Mouse (Mus musculus): ENCODE measurements around the gene Pou6f2. TPM values are rescaled to one million over a fixed set of nuclear protein-coding genes. Genes with fewer than 3 reads are reported as not detected.

Gene Pou6f2
- polyA plus RNA-seq, 2 experiments: 0.10 to 0.14 TPM

DNA sequence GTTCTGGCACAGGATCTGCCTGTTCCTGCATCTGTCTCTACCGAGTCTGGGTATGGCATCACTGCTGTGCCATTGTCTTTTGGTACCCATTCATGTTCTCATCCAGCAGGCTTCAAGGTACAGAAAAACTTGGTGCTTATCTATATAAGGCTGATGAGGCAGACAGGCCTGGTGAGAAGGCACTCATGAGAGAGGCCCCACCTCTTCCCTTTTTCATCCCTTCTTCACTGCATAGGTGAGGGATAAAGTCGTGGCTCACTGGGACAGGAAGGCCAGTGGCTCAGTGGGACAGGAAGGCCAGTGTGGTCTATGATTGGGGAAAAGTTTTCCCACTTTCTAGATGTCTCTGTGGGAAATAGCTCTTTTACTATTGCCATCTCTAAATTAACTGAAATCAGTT is 263.8 kb downstream of the Pou6f2 start:
- TF ChIP-seq POLR2A (IDR thresholded peaks at IDR 0.05; ENCODE audit: borderline replicate concordance, extremely low read depth, insufficient read depth, insufficient read length): no peak
- Histone ChIP-seq H3K4me2 (replicated peaks; ENCODE audit: low read depth, low read length, severe bottlenecking) (no peak overlapping the region), H3K27me3 (ENCODE audit: control insufficient read depth, insufficient read depth, low read length) (no peaks in the 10 kb centered on the region), H3K9ac (ENCODE audit: low read depth, low read length, severe bottlenecking) (no peak overlapping the region), H3K36me3 (ENCODE audit: control insufficient read depth, insufficient read depth, low read length) (no peaks in the 10 kb centered on the region), H3K27ac (replicated peaks; ENCODE audit: low read depth, low read length) (no peak overlapping the region), H3K9me3 (ENCODE audit: control insufficient read depth, low read length) (no peaks in the 10 kb centered on the region), H3K4me3 (replicated peaks; ENCODE audit: low read length) (no peak overlapping the region), H3K4me1 (ENCODE audit: control insufficient read depth, insufficient read depth, low read length) (0 out of 2 replicates have a peak, but pooled peaks cover 3% of the 10 kb centered on the region)
- DNase-seq (ENCODE audit: low spot score) (no peak), ATAC-seq (ENCODE audit: low FRiP score, low read depth) (no peak)
- 58% methylated on average over 2 of the region's 2 CpGs for WGBS

DNA sequence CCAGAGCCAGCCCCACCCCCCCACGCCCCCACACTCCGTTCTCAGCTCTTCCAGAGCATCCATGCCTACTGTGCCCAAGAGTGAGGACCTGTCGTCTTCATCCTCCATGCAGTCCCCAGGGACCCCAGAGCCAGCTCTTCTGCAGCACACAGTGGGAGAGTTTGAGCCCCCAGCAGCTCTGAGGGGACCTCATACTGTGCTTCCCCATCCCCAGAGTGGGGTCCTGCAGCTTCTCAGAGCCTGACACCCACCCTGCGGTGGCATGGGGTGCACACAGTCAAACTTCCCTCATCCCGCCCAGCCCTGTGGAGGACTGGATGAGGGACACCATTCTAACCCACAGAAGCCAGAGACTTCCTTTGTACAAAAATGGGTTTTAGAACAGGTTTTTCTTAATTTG is 264.3 kb downstream of the Pou6f2 start:
- Histone ChIP-seq H3K4me2 (replicated peaks; ENCODE audit: low read depth, low read length, severe bottlenecking) (no peak overlapping the region), H3K9ac (ENCODE audit: low read depth, low read length, severe bottlenecking) (no peak overlapping the region), H3K27me3 (ENCODE audit: control insufficient read depth, insufficient read depth, low read length) (no peaks in the 10 kb centered on the region), H3K4me1 (ENCODE audit: control insufficient read depth, insufficient read depth, low read length) (0 out of 2 replicates have a peak, but pooled peaks cover 3% of the 10 kb centered on the region), H3K9me3 (ENCODE audit: control insufficient read depth, low read length) (no peaks in the 10 kb centered on the region), H3K27ac (replicated peaks; ENCODE audit: low read depth, low read length) (no peak overlapping the region), H3K36me3 (ENCODE audit: control insufficient read depth, insufficient read depth, low read length) (no peaks in the 10 kb centered on the region), H3K4me3 (replicated peaks; ENCODE audit: low read length) (no peak overlapping the region)
- WGBS: 83% methylated on average over 5 of the region's 5 CpGs
- DNase-seq (ENCODE audit: low spot score): no peak
- ATAC-seq (ENCODE audit: low FRiP score, low read depth): no peak
- TF ChIP-seq POLR2A (IDR thresholded peaks at IDR 0.05; ENCODE audit: borderline replicate concordance, extremely low read depth, insufficient read depth, insufficient read length): no peak

DNA sequence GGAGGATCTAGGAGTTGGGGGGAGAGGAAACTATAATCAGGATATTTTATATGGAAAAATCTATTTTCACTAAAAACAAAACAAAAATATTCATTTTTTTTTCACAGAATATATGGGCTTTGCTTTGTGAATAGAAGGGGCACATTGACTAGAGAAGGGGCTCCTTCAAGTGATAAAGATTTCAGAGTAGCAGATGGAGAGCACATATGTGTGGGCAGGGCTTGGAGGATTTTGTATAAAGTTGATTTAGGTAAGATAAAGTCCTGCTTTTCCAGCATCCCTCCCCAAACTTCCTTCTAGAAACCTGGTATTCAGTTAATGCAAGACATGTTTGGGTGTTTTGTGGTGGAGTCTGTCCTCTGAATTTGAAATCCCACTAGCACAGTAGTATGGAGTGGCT is 266.2 kb downstream of the Pou6f2 start:
- DNase-seq (ENCODE audit: low spot score): no peak
- Histone ChIP-seq H3K4me2 (replicated peaks; ENCODE audit: low read depth, low read length, severe bottlenecking) (no peak overlapping the region), H3K4me3 (replicated peaks; ENCODE audit: low read length) (no peak overlapping the region), H3K27ac (replicated peaks; ENCODE audit: low read depth, low read length) (no peak overlapping the region), H3K9ac (ENCODE audit: low read depth, low read length, severe bottlenecking) (no peak overlapping the region), H3K4me1 (ENCODE audit: control insufficient read depth, insufficient read depth, low read length) (0 out of 2 replicates have a peak, but pooled peaks cover 3% of the 10 kb centered on the region), H3K27me3 (ENCODE audit: control insufficient read depth, insufficient read depth, low read length) (no peaks in the 10 kb centered on the region), H3K36me3 (ENCODE audit: control insufficient read depth, insufficient read depth, low read length) (no peaks in the 10 kb centered on the region), H3K9me3 (ENCODE audit: control insufficient read depth, low read length) (no peaks in the 10 kb centered on the region)
- no peak for TF ChIP-seq POLR2A (IDR thresholded peaks at IDR 0.05; ENCODE audit: borderline replicate concordance, extremely low read depth, insufficient read depth, insufficient read length)
- no peak for ATAC-seq (ENCODE audit: low FRiP score, low read depth)

- Histone ChIP-seq H3K4me1 (ENCODE audit: control insufficient read depth, insufficient read depth, low read length) (peaks cover 6% of the 10 kb centered on the region; the same call in 1 of the 2 replicates), H3K9me3 (ENCODE audit: control insufficient read depth, low read length) (no peaks in the 10 kb centered on the region), H3K4me3 (replicated peaks; ENCODE audit: low read length) (no peak overlapping the region), H3K27me3 (ENCODE audit: control insufficient read depth, insufficient read depth, low read length) (no peaks in the 10 kb centered on the region), H3K4me2 (replicated peaks; ENCODE audit: low read depth, low read length, severe bottlenecking) (no peak overlapping the region), H3K9ac (ENCODE audit: low read depth, low read length, severe bottlenecking) (no peak overlapping the region), H3K36me3 (ENCODE audit: control insufficient read depth, insufficient read depth, low read length) (no peaks in the 10 kb centered on the region), H3K27ac (replicated peaks; ENCODE audit: low read depth, low read length) (no peak overlapping the region)
- TF ChIP-seq POLR2A (IDR thresholded peaks at IDR 0.05; ENCODE audit: borderline replicate concordance, extremely low read depth, insufficient read depth, insufficient read length): no peak
- no peak for ATAC-seq (ENCODE audit: low FRiP score, low read depth)
- 31% methylated on average over 5 of the region's 5 CpGs for WGBS
- no peak for DNase-seq (ENCODE audit: low spot score)
Measured at GRCm38 (mm10) chr13:18129697-18130096, 267.8 kb downstream of the Pou6f2 start.

DNA sequence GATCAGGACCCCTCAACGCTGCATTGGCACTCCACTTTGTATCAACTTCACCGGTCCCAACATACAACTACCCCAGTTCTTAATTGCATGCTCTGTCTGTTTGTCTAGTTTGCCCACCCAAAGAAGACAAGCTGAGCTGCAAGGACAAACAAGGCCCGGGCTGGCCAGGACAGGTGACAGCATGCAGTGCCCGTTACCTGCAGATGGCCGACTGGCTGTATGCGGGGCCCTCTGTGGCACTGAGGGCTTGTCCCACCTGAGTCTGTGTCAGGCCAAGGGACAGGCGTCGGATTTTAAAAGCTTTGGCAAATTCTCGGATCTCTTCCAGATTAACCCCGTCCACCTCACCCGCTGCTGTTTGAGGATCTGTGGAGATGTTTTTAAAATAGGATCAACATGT is 268.7 kb downstream of the Pou6f2 start:
- Histone ChIP-seq H3K4me1 (ENCODE audit: control insufficient read depth, insufficient read depth, low read length) (peaks cover 6% of the 10 kb centered on the region; the same call in 1 of the 2 replicates), H3K9ac (ENCODE audit: low read depth, low read length, severe bottlenecking) (no peak overlapping the region), H3K36me3 (ENCODE audit: control insufficient read depth, insufficient read depth, low read length) (no peaks in the 10 kb centered on the region), H3K27ac (replicated peaks; ENCODE audit: low read depth, low read length) (no peak overlapping the region), H3K4me3 (replicated peaks; ENCODE audit: low read length) (no peak overlapping the region), H3K27me3 (ENCODE audit: control insufficient read depth, insufficient read depth, low read length) (no peaks in the 10 kb centered on the region), H3K4me2 (replicated peaks; ENCODE audit: low read depth, low read length, severe bottlenecking) (no peak overlapping the region), H3K9me3 (ENCODE audit: control insufficient read depth, low read length) (no peaks in the 10 kb centered on the region)
- WGBS: 80% methylated on average over 11 of the region's 11 CpGs
- TF ChIP-seq POLR2A (IDR thresholded peaks at IDR 0.05; ENCODE audit: borderline replicate concordance, extremely low read depth, insufficient read depth, insufficient read length): no peak
- DNase-seq (ENCODE audit: low spot score): no peak
- no peak for ATAC-seq (ENCODE audit: low FRiP score, low read depth)

- Histone ChIP-seq H3K36me3 (ENCODE audit: control insufficient read depth, insufficient read depth, low read length) (no peaks in the 10 kb centered on the region), H3K4me1 (ENCODE audit: control insufficient read depth, insufficient read depth, low read length) (peaks cover 6% of the 10 kb centered on the region; the same call in 1 of the 2 replicates), H3K27ac (replicated peaks; ENCODE audit: low read depth, low read length) (no peak overlapping the region), H3K27me3 (ENCODE audit: control insufficient read depth, insufficient read depth, low read length) (no peaks in the 10 kb centered on the region), H3K9me3 (ENCODE audit: control insufficient read depth, low read length) (no peaks in the 10 kb centered on the region), H3K9ac (ENCODE audit: low read depth, low read length, severe bottlenecking) (no peak overlapping the region), H3K4me2 (replicated peaks; ENCODE audit: low read depth, low read length, severe bottlenecking) (no peak overlapping the region), H3K4me3 (replicated peaks; ENCODE audit: low read length) (no peak overlapping the region)
- WGBS: 60% methylated on average over 4 of the region's 4 CpGs
- ATAC-seq (ENCODE audit: low FRiP score, low read depth) (no peak), DNase-seq (ENCODE audit: low spot score) (no peak)
- no peak for TF ChIP-seq POLR2A (IDR thresholded peaks at IDR 0.05; ENCODE audit: borderline replicate concordance, extremely low read depth, insufficient read depth, insufficient read length)
Measured at GRCm38 (mm10) chr13:18128053-18128452, 269.4 kb downstream of the Pou6f2 start.
